Mouse (Mus musculus) cerebellum, postnatal 4 days (tissue): Measurements from ENCODE around the gene Tmem265.

Experiments used
- DNase-seq, 2 experiments: peaks; one replicate each; pipeline ENCODE4 v3.0.0; 2022; ENCODE audit warnings: low spot score in 2 of 2, mixed read lengths in 1 of 2

Tmem265 gene

GRCm38 (mm10) chr7:127561340-127561858, at the start of gene Tmem265:
Gene Tmem265, plus strand, starts transcription at chr7:127561390.
- no peak for DNase-seq

DNA sequence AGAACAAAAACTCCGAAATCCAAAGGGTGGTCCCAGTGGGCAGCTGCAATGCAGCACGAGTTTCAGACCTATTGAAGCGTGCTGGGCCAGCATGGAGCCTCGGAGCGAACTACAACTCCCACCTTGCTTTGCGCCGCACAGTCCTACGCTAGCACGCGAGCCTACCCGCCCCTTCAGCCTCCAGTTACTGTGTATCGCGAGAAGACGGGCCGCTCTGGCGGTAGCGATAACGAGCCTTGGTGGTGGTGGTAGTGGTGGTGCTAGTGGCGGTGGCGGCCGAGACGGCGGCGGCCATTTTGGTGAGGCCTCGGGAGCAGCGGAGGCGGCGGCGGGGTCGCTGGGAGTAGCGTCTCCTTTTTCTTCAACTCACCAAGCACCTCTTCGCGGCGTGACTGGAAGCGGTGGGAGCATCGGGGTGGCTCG, 49.4 kb upstream of the Tmem265 start, which contains the start of gene Srcap:
Gene Srcap, plus strand, starts transcription at position 176 of the 423 bp plus-strand sequence.
- DNase-seq = peak; percentile 83 to 94

DNA sequence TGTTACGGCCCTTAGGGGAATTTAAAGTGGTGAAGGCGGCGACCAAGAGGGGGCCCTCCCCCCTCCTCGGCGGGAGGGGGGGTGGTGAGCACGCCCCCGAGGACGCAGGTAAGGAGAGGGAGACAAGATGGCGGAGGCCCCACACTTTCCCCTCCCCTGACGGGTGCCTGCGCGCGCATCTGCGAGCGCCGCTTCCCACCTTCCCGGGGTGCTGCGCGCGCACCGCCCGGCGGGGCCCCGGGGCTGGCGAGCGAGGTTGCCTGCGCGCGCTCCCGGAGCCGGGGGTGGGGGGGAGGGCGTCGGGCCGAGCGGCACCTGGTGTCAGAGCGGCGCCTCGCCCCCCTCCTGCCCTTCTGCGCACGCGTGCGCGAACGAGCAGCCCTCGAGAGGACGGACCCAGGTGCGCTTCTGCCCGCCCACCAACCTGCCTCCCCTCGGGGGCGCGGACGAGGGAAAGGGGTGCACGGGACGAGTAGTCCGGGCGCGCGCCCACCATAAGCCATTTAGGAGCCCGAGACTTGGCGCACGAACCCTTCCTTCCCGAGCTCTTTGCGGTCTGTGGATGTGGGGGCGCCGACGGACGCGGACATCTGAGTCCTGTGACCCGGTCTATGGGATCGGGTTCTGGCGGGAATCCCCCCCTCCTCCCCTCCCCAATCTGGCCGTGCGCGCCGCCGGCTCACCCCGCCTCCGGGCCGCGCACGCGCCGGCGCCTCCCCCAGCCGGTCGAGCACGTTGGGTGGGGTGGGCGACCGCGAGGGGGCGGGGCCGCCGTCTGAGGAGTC, 48.8 kb upstream of the Tmem265 start:
- DNase-seq = peak; percentile 70 to 92

GRCm38 (mm10) chr7:127513016-127513390, 48.2 kb upstream of the Tmem265 start:
- DNase-seq = no peak

- DNase-seq = no peak
These were observed 47.4 kb upstream of the Tmem265 start for GRCm38 (mm10) chr7:127513781-127514180.

DNA sequence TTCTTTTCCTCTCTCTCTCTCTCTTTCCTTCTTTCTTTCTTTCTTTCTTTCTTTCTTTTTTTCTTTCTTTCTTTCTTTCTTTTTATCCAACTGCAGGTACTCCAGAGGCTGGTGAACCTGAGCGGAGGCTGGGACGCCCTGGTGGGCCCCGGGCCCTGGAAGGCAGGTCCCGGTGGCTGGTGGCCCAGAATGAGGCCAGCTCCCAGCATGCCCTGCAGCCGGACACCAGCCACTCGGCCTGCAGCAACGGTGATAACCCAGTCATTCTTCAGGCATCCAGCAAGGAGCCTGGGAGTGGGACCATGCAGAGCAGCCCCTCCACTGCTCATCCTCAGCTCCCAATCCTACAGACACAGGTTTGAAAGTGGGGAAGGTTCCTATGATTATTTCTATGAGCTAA, 45.3 kb upstream of the Tmem265 start:
- no peak for DNase-seq

DNA sequence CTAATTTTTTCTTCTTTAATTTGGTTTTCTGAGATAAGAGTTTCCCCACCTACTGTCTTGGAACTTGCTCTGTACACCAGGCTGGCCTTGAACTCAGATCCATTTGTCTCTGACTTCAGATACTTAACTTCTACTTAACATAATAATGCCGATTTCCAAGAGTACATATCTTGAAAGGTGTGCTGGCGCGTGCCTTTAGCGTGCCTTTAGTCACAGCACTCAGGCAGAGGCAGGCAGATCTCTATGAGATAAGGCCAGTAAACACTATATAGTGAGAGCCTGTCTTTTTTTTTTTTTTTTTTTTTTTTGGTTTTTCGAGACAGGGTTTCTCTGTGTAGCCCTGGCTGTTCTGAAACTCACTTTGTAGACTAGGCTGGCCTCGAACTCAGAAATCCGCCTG, 44.8 kb upstream of the Tmem265 start:
- DNase-seq = no peak

DNA sequence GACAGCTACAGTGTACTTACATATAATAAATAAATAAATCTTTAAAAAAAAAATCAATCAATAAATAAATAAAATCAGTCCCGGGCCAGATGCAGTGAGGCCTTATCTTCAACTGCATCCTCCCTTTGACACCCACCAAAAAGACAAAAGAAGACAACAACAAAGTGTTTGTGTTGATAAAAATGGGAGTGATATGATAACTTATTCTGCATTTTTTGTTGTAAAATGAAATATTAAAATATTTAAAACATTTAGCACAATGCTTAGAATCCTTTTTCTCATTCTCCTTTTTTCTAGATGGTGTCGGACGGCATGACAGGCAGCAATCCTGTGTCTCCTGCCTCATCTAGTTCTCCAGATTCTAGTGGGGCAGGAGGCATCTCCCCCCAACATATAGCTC, 41.9 kb upstream of the Tmem265 start, which contains the start of gene Gm42715:
Gene Gm42715, plus strand, starts transcription at position 301 of the 400 bp plus-strand sequence.
- no peak for DNase-seq

DNA sequence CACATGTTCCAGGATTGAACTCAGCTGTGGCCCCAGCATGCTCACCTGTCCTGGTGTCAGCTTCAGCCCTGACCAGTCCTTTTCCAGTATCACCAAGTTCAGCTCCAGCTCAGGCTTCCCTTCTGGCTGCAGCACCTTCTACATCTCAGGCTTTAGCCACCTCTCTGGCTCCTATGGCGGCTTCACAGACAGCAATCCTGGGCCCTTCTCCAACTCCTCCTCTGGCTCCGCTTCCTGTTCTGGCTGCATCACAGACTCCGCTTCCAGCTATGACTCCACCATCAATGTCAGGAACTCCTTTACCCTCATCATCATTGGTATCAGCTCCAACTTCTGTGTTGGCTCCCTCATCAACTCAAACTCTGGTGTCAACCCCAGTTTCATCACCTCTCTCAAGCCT, 19.5 kb upstream of the Tmem265 start:
- DNase-seq = no peak

GRCm38 (mm10) chr7:127549116-127549835, 11.9 kb upstream of the Tmem265 start:
- DNase-seq = peak in 1 of 2 experiments; percentile 45

- DNase-seq = no peak
These were observed 9.6 kb upstream of the Tmem265 start for GRCm38 (mm10) chr7:127551558-127551957.

DNA sequence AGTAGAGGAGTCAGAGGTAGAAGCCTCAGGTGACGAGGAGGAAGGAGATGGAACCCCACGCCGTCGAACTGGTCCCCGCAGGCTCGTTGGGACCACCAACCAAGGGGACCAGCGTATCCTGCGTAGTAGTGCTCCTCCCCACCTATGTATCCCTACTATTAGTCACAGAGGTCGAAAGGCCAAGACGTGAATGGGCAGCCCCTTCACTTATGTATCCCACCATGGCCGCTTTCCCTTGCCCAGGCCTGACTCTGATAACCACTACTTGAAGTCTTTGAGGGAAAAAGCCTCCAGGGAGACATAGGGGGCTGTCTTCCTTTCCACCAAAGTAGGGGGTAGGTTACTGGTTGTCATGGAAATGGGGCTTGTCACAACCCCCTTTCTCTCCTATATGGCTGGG, 610 bp upstream of the Tmem265 start:
- no peak for DNase-seq

DNA sequence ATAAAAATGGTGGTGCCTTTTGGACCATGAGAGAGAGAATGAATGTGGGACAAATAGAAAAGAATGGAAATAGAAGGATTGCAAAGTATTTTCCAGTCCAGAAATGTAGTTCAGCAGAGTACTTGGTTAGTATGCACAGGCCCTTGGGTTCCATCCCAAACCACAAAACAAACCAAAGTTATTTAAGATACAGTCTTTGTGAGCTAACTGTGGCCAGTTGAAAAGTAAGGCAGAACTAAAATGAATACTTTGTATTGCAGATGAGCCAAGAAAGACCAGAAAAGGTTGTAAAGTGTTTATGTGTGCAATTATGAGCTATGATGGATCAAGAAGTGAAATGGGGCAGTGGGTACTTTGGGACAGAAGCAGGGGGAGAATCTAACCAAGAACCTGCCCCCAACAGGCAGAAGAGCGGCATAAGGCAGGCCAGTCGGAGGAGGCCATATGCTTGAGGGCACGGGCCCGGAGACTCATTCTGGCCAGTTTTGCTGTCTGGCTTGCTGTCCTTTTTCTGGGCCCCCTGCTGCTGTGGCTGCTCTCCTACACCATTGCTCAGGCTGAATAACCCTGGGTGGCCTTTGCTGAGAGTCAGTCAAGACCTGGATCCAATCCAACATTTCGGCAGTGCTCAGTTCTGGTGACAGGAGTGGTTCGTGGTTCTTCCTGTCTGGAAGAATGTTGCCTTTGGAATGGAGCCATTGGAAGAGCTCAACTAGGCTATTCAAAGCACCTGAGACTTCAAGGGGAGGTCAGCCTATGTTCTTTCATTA, 3.4 kb downstream of the Tmem265 start:
- peak in 1 of 2 experiments; percentile 44 for DNase-seq

DNA sequence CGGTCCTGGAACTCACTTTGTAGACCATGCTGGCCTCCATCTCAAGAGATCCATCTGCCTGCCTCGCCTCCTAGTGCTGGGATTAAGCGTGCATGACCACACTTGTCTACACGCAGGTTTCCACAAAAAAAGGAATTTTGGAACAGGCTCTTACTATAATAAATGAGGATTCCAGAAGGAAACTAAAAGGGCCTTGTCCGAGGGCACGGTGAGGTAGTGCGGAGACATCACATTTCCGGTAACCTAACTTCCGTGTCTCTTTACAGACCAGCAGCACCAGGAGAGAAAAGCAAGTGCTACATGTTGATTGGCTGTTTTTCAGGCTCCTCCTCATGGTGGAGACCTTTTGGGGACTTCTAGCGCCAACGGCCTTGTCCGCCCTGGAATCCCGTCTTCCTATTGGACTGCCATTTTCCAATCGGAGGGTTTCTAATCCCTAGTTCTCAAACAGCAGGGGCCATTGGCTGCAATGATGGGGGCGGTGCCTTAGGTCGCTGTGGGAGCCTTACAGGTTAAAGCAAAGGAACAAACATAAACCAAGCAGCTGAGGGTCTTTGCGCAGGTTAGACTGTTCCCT, 11.8 kb downstream of the Tmem265 start, which contains the start of gene Phkg2:
Gene Phkg2, plus strand, starts transcription at position 446 of the 577 bp plus-strand sequence.
- peak; percentile 55 to 79 for DNase-seq

DNA sequence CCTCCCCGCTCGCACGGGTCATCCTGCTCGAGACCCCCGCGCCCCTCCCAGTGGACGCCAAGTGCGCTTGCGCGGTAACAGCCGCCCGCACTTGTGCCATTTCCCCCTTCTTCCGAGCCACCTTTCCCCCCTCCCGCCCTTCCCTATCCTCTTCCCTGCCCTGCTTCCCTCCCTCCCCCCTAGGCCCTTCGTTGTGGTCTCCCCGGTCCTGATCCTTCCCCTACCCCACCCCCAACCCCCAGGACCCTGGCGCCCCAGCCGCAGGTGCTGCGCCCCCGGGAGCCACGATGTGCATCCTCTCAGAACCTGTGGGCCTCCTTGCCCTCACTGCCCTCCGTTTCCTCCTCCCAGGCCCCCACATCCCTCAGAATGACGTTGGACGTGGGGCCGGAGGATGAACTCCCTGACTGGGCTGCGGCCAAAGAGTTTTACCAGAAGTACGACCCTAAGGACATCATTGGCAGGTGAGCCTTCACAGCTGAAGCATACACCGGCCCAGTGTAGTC, 12.4 kb downstream of the Tmem265 start:
- DNase-seq = no peak

DNA sequence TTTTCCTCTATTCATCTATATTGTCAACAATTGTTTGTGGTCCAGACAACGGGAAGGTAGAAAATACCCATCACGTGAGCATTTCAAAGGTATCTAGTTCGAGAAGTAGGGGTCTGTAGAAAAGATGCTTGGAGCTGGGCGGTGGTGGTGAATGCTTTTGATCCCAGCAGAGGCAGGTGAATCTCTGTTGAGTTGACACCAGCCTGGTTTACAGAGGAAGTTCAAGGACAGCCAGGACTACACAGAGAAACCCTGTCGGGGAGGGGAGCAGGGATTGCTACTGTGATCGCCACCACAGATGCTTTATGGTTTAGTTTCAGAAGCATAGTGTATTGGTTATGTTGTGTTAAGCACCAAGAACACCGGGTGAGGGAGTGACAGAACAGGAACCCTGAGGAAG, 12.9 kb downstream of the Tmem265 start:
- DNase-seq = no peak

- DNase-seq = no peak
These were observed 22.1 kb downstream of the Tmem265 start for GRCm38 (mm10) chr7:127583260-127583659.

- DNase-seq = no peak
These were observed 23.8 kb downstream of the Tmem265 start for GRCm38 (mm10) chr7:127585031-127585430.

GRCm38 (mm10) chr7:127586149-127586548, 25.0 kb downstream of the Tmem265 start:
- DNase-seq = no peak

DNA sequence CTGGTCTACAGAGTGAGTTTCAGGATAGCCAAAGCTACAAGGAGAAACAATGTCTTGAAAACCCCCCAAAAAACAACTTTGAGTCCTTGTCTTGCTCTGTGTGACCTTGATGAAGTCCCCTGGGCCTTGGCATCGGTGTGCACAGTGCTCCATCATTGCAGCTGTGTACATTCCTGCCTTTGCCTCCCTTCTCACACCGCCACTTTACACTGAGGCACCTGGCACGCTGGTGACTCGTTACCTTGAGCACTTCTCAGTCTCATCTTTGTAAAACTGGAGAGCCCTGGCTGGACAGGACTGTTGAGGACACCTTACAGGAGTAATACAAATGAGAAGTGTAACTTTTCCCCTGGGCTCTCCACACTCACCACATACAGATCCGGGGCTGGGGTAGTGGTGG, 26.0 kb downstream of the Tmem265 start:
- DNase-seq = no peak
